Mouse (Mus musculus) forebrain, embryonic 14.5 days (tissue): Measurements from ENCODE around the gene Trmt13. TPM values are rescaled to one million over a fixed set of nuclear protein-coding genes. Genes with fewer than 3 reads are reported as not detected.

Experiments
- ATAC-seq: fragments of 200-750 bp; cut with Nextera tagmentation; 2 replicates; pipeline ENCODE4 v1.8.0; 2017; ENCODE audit warnings: mild to moderate bottlenecking, moderate library complexity
- DNase-seq: peaks from one replicate; pipeline ENCODE4 v3.0.0-alpha.2; 2015; ENCODE audit warnings: low spot score
- H3K27ac ChIP-seq: fragments of 300-500 bp; sonication (generic); 2 replicates; pipeline ENCODE4 v1.5.1; 2014; ENCODE audit warnings: low read depth, mild to moderate bottlenecking, control low read depth, low read length, moderate library complexity
- H3K27me3 ChIP-seq: fragments of 300-500 bp; sonication (generic); replicated peaks from 2 replicates; pipeline ENCODE4 v1.6.1; 2014; ENCODE audit warnings: low read length, control low read depth, mixed read lengths; ENCODE audit not compliant: control insufficient read depth, insufficient read depth
- H3K36me3 ChIP-seq: fragments of 300-500 bp; sonication (generic); 2 replicates; pipeline ENCODE4 v1.6.1; 2014; ENCODE audit warnings: low read length, control low read depth; ENCODE audit not compliant: control insufficient read depth, insufficient read depth
- H3K4me1 ChIP-seq: fragments of 300-500 bp; sonication (generic); 2 replicates; pipeline ENCODE4 v1.6.1; 2014; ENCODE audit warnings: antibody characterized with exemption, low read length, control low read depth; ENCODE audit not compliant: control insufficient read depth, insufficient read depth
- H3K4me2 ChIP-seq: fragments of 300-500 bp; sonication (generic); 2 replicates; pipeline ENCODE4 v1.6.1; 2014; ENCODE audit warnings: mild to moderate bottlenecking, control low read depth, low read length
- H3K4me3 ChIP-seq: fragments of 300-500 bp; sonication (generic); 2 replicates; pipeline ENCODE4 v1.5.1; 2014; ENCODE audit warnings: low read depth, low read length, control low read depth
- H3K9ac ChIP-seq: fragments of 300-500 bp; sonication (generic); 2 replicates; pipeline ENCODE4 v1.6.1; 2014; ENCODE audit warnings: mild to moderate bottlenecking, low read length, control low read depth, moderate library complexity
- H3K9me3 ChIP-seq: fragments of 300-500 bp; sonication (generic); replicated peaks from 2 replicates; pipeline ENCODE4 v1.6.1; 2016; ENCODE audit warnings: low read length, control low read depth, mixed read lengths; ENCODE audit not compliant: control insufficient read depth
- WGBS: fragments of 180-500 bp; shearing (Covaris S2); extraction: QIAGEN DNeasy Blood & Tissue Kit; methylation state at CpG from one replicate; pipeline ENCODE4 v1.1.7; 2014; 5-methylcytosine and 5-hydroxymethylcytosine counted together
- polyA plus RNA-seq: library from polyadenylated mRNA; unstranded; fragments of >200 nt; fragmentation: Nextera tagmentation; extraction: Ambion mirVana; gene quantifications from 2 replicates; pipeline ENCODE4 v1.2.1, GENCODE M21; 2014

The Trmt13 gene
- polyA plus RNA-seq, 1 experiment from 2014 or later = 14.1 TPM

GRCm38 (mm10) chr3:116615318-116616068, 1.1 kb upstream of the Trmt13 start:
- Histone ChIP-seq H3K9ac (no peak overlapping the region), H3K27me3 (no peaks in the 10 kb centered on the region), H3K4me1 (no peaks in the 10 kb centered on the region), H3K9me3 (no peaks in the 10 kb centered on the region), H3K4me2 (no peak overlapping the region), H3K4me3 (no peak overlapping the region), H3K27ac (no peak overlapping the region), H3K36me3 (peaks cover 55% of the 10 kb centered on the region)
- 91% methylated on average over 8 of the region's 8 CpGs for WGBS
- DNase-seq (no peak), ATAC-seq (no peak)

- Histone ChIP-seq H3K27ac (no peak overlapping the region), H3K9ac (no peak overlapping the region), H3K9me3 (no peaks in the 10 kb centered on the region), H3K4me2 (no peak overlapping the region), H3K36me3 (peaks cover 22% of the 10 kb centered on the region; the same call in 1 of the 2 replicates), H3K27me3 (no peaks in the 10 kb centered on the region), H3K4me1 (no peaks in the 10 kb centered on the region), H3K4me3 (no peak overlapping the region)
- DNase-seq (peak; percentile 10), ATAC-seq (no peak)
- 84% methylated on average over 9 of the region's 9 CpGs for WGBS
These were observed 9.8 kb downstream of the Trmt13 start for GRCm38 (mm10) chr3:116604570-116604969.

GRCm38 (mm10) chr3:116601781-116602180, 12.6 kb downstream of the Trmt13 start:
- Histone ChIP-seq H3K4me3 (no peak overlapping the region), H3K9ac (no peak overlapping the region), H3K4me2 (no peak overlapping the region), H3K27ac (no peak overlapping the region), H3K27me3 (no peaks in the 10 kb centered on the region), H3K4me1 (no peaks in the 10 kb centered on the region), H3K9me3 (no peaks in the 10 kb centered on the region), H3K36me3 (0 out of 2 replicates have a peak, but pooled peaks cover 2% of the 10 kb centered on the region)
- 90% methylated on average over 5 of the region's 5 CpGs for WGBS
- no peak for DNase-seq
- ATAC-seq = no peak

GRCm38 (mm10) chr3:116601005-116601404, 13.4 kb downstream of the Trmt13 start:
- Histone ChIP-seq H3K27me3 (no peaks in the 10 kb centered on the region), H3K9ac (no peak overlapping the region), H3K4me2 (no peak overlapping the region), H3K36me3 (no peaks in the 10 kb centered on the region), H3K4me1 (peaks cover under 1% of the 10 kb centered on the region; the same call in 1 of the 2 replicates), H3K9me3 (no peaks in the 10 kb centered on the region), H3K4me3 (no peak overlapping the region), H3K27ac (no peak overlapping the region)
- no peak for DNase-seq
- ATAC-seq = no peak
- WGBS = 91% methylated on average over 5 of the region's 5 CpGs

- Histone ChIP-seq H3K9me3 (no peaks in the 10 kb centered on the region), H3K27me3 (no peaks in the 10 kb centered on the region), H3K4me2 (no peak overlapping the region), H3K4me1 (peaks cover 3% of the 10 kb centered on the region; the same call in 1 of the 2 replicates), H3K27ac (no peak overlapping the region), H3K36me3 (no peaks in the 10 kb centered on the region), H3K4me3 (no peak overlapping the region), H3K9ac (no peak overlapping the region)
- ATAC-seq = no peak
- 84% methylated on average over 2 of the region's 2 CpGs for WGBS
- no peak for DNase-seq
These were observed 14.7 kb downstream of the Trmt13 start for GRCm38 (mm10) chr3:116599705-116600104.

- Histone ChIP-seq H3K36me3 (peaks cover 11% of the 10 kb centered on the region), H3K4me3 (peak overlapping the region; percentile 78), H3K4me1 (peaks cover 8% of the 10 kb centered on the region; the same call in 1 of the 2 replicates), H3K27ac (no peak overlapping the region), H3K4me2 (peak overlapping the region; percentile 74), H3K9me3 (no peaks in the 10 kb centered on the region), H3K9ac (peak overlapping the region; percentile 76), H3K27me3 (no peaks in the 10 kb centered on the region)
- no peak for ATAC-seq
- WGBS = 11% methylated on average over 10 of the region's 10 CpGs
- peak; percentile 4 for DNase-seq
These were observed 18.8 kb downstream of the Trmt13 start for GRCm38 (mm10) chr3:116595603-116595991.

- DNase-seq (peak; percentile 99), ATAC-seq (peak; percentile 98)
- peaks cover 8% of the 10 kb centered on the region; the same call in 1 of the 2 replicates for H3K4me1 ChIP-seq
- peak within 1 kb of the TSS; percentile 76 for H3K9ac ChIP-seq
- peaks cover 17% of the 10 kb centered on the region for H3K36me3 ChIP-seq
- under 1% methylated on average over 64 of the region's 65 CpGs for WGBS
- peak within 1 kb of the TSS; percentile 40 for H3K27ac ChIP-seq
- H3K9me3 ChIP-seq = no peaks in the 10 kb centered on the region
- H3K4me3 ChIP-seq = peak within 1 kb of the TSS; percentile 78
- H3K27me3 ChIP-seq = no peaks in the 10 kb centered on the region
- H3K4me2 ChIP-seq = peak within 1 kb of the TSS; percentile 74
These were observed 19.4 kb downstream of the Trmt13 start, which contains the start of gene Sass6 for GRCm38 (mm10) chr3:116594728-116595602. Gene Sass6 (plus strand): TSS chr3:116594982.

- H3K4me3 ChIP-seq = peak overlapping the region; percentile 78
- no peaks in the 10 kb centered on the region for H3K9me3 ChIP-seq
- H3K4me1 ChIP-seq = peaks cover 8% of the 10 kb centered on the region; the same call in 1 of the 2 replicates
- H3K9ac ChIP-seq = peak overlapping the region; percentile 66
- peak; percentile 83 for ATAC-seq
- peak overlapping the region; percentile 48 for H3K4me2 ChIP-seq
- 3% methylated on average over 22 of the region's 22 CpGs for whole genome bisulfite sequencing
- DNase-seq = peak; percentile 79
- H3K36me3 ChIP-seq = peaks cover 25% of the 10 kb centered on the region
- H3K27ac ChIP-seq = peak overlapping the region; percentile 40
- H3K27me3 ChIP-seq = no peaks in the 10 kb centered on the region
These were observed 20.2 kb downstream of the Trmt13 start for GRCm38 (mm10) chr3:116594076-116594727.
